Mouse (Mus musculus) MEL (cell line): ENCODE data around the gene Creb3.

ENCODE experiments used
- CTCF ChIP-seq, 3 experiments: IDR thresholded peaks in 2 of 3; conservative IDR thresholded peaks in 1 of 3; 2 replicates each; pipeline ENCODE4 v1.5.1; 2011 to 2012; ENCODE audit warnings: low read length in 3 of 3, low read depth in 2 of 3, mild to moderate bottlenecking in 2 of 3, improper control_type of control experiment in 1 of 3, inconsistent platforms in 1 of 3, mixed read lengths in 1 of 3, moderate library complexity in 1 of 3; ENCODE audit not compliant: control insufficient read depth in 1 of 3, insufficient read depth in 1 of 3, poor library complexity in 1 of 3, severe bottlenecking in 1 of 3
- E2F4 ChIP-seq: IDR thresholded peaks from 2 replicates; pipeline ENCODE4 v1.6.1; 2011; ENCODE audit warnings: low read depth, low read length, improper control_type of control experiment, borderline replicate concordance
- ELF1 ChIP-seq: IDR thresholded peaks from 2 replicates; pipeline ENCODE4 v1.6.1; 2014; ENCODE audit warnings: low read depth, mild to moderate bottlenecking, inconsistent platforms, low read length, improper control_type of control experiment, moderate library complexity
- EP300 ChIP-seq, 2 experiments: IDR thresholded peaks; 2 replicates each; pipeline ENCODE4 v1.6.1; 2011; ENCODE audit warnings: improper control_type of control experiment in 2 of 2, low read length in 2 of 2, low read depth in 1 of 2, mild to moderate bottlenecking in 1 of 2
- GABPA ChIP-seq: IDR thresholded peaks from 2 replicates; pipeline ENCODE4 v1.6.1; 2012; ENCODE audit warnings: low read depth, mild to moderate bottlenecking, inconsistent platforms, low read length, improper control_type of control experiment, moderate library complexity
- MAX ChIP-seq: IDR thresholded peaks from 2 replicates; pipeline ENCODE4 v1.6.1; 2011; ENCODE audit warnings: low read length, improper control_type of control experiment
- NRF1 ChIP-seq: IDR thresholded peaks from 2 replicates; pipeline ENCODE4 v1.6.1; 2014; ENCODE audit warnings: low read depth, mild to moderate bottlenecking, inconsistent platforms, low read length, improper control_type of control experiment, moderate library complexity; ENCODE audit not compliant: poor library complexity, insufficient read depth, severe bottlenecking
- POLR2A ChIP-seq, 2 experiments: IDR thresholded peaks; 2 replicates each; pipeline ENCODE4 v1.6.1; 2011 to 2012; ENCODE audit warnings: low read length in 2 of 2, mild to moderate bottlenecking in 2 of 2, control low read depth in 1 of 2, improper control_type of control experiment in 1 of 2, low read depth in 1 of 2, moderate library complexity in 1 of 2; ENCODE audit not compliant: control insufficient read depth in 1 of 2, insufficient read depth in 1 of 2, poor library complexity in 1 of 2
- SMC3 ChIP-seq: IDR thresholded peaks from 2 replicates; pipeline ENCODE4 v1.6.1; 2011; ENCODE audit warnings: low read depth, low read length, improper control_type of control experiment
- TAL1 ChIP-seq: IDR thresholded peaks from 2 replicates; pipeline ENCODE4 v1.6.1; 2012; ENCODE audit warnings: mild to moderate bottlenecking, inconsistent platforms, low read length, moderate library complexity, mixed read lengths
- UBTF ChIP-seq: IDR thresholded peaks from 2 replicates; pipeline ENCODE4 v1.6.1; 2012; ENCODE audit warnings: low read depth, mild to moderate bottlenecking, inconsistent platforms, low read length, improper control_type of control experiment, moderate library complexity, borderline replicate concordance; ENCODE audit not compliant: insufficient read depth
- USF1 ChIP-seq: IDR thresholded peaks from 2 replicates; pipeline ENCODE4 v1.6.1; 2014; ENCODE audit warnings: low read depth, mild to moderate bottlenecking, inconsistent platforms, low read length, improper control_type of control experiment, moderate library complexity
- ZKSCAN1 ChIP-seq: IDR thresholded peaks from 2 replicates; pipeline ENCODE4 v1.6.1; 2012; ENCODE audit warnings: low read depth, mild to moderate bottlenecking, inconsistent platforms, low read length, improper control_type of control experiment, moderate library complexity
- ZNF384 ChIP-seq: IDR thresholded peaks from 2 replicates; pipeline ENCODE4 v1.6.1; 2012; ENCODE audit warnings: low read depth, mild to moderate bottlenecking, inconsistent platforms, low read length, improper control_type of control experiment

DNA sequence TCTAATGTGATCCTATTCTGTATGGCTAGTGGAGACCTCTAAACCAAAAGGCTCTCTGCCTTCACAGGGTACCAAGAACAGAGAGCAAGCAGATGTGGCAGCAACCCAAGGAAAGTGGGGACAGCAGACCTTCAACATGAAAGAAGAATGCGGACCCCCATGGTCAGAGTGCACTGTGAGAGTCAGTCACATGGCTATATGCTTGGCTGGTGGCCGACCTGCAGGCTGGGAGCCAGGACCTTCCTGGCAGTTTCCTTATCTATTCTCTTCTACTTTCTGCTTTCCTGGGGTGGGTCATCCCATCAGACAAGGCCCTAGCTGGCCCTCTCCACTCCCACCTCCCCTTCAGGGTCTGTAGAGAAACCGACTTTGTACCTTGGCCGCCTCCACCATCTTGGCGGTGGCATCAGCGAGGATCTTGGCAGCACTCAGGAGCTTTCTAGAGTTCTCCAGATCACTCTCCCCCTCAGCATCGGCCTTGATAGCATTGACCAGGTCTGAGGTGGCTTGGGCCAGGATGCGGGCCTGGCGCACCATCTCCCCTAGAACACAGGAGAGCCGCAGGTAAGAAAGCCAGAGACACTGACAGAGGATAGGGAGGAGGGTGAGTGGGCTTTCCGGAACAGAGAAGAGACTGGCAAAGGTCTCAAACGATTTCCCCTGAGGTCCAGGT, 15.6 kb upstream of the Creb3 start:
- TF ChIP-seq CTCF (IDR thresholded peaks at IDR 0.05 in 2 of 3, conservative IDR thresholded peaks at IDR 0.05 in 1 of 3; ENCODE audit: control insufficient read depth in 1 of 3, insufficient read depth in 1 of 3, low read depth in 2 of 3, low read length in 3 of 3, poor library complexity in 1 of 3, severe bottlenecking in 1 of 3) (no peak), ZNF384 (no peak), SMC3 (no peak), ELF1 (no peak), POLR2A (IDR thresholded peaks at IDR 0.05; ENCODE audit: control insufficient read depth in 1 of 2, insufficient read depth in 1 of 2, low read depth in 1 of 2, low read length in 2 of 2, poor library complexity in 1 of 2) (no peak), USF1 (no peak), UBTF (no peak), E2F4 (no peak), TAL1 (no peak), ZKSCAN1 (no peak), NRF1 (no peak), MAX (no peak), GABPA (no peak), EP300 (IDR thresholded peaks at IDR 0.05; ENCODE audit: low read depth in 1 of 2, low read length in 2 of 2) (no peak)
